Mouse (Mus musculus) lung, embryonic 16.5 days (tissue): ENCODE results near the gene Cacna1d. TPM values are rescaled to one million over a fixed set of nuclear protein-coding genes. Genes with fewer than 3 reads are reported as not detected.

Experiments used
- ATAC-seq: fragments of 200-750 bp; cut with Nextera tagmentation; 2 replicates; pipeline ENCODE4 v1.8.0; 2017; ENCODE audit warnings: low read depth, mild to moderate bottlenecking, moderate library complexity
- H3K27ac ChIP-seq: fragments of 300-500 bp; sonication (generic); 2 replicates; pipeline ENCODE4 v1.5.1; 2014; ENCODE audit warnings: mild to moderate bottlenecking, control low read depth, low read length
- H3K27me3 ChIP-seq: fragments of 300-500 bp; sonication (generic); 2 replicates; pipeline ENCODE4 v1.6.1; 2014; ENCODE audit warnings: low read depth, low read length, mixed read lengths; ENCODE audit not compliant: control insufficient read depth, insufficient read depth
- H3K36me3 ChIP-seq: fragments of 300-500 bp; sonication (generic); 2 replicates; pipeline ENCODE4 v1.6.1; 2014; ENCODE audit warnings: low read length; ENCODE audit not compliant: control insufficient read depth, insufficient read depth
- H3K4me1 ChIP-seq: fragments of 300-500 bp; sonication (generic); replicated peaks from 2 replicates; pipeline ENCODE4 v1.6.1; 2014; ENCODE audit warnings: low read length, mixed read lengths; ENCODE audit not compliant: control insufficient read depth, insufficient read depth
- H3K4me2 ChIP-seq: fragments of 300-500 bp; sonication (generic); 2 replicates; pipeline ENCODE4 v1.6.1; 2014; ENCODE audit warnings: low read depth, low read length, control low read depth
- H3K4me3 ChIP-seq: fragments of 300-500 bp; sonication (generic); 2 replicates; pipeline ENCODE4 v1.5.1; 2014; ENCODE audit warnings: mild to moderate bottlenecking, low read length, control low read depth
- H3K9ac ChIP-seq: fragments of 300-500 bp; sonication (generic); 2 replicates; pipeline ENCODE4 v1.6.1; 2014; ENCODE audit warnings: low read length, control low read depth
- H3K9me3 ChIP-seq: fragments of 300-500 bp; sonication (generic); 2 replicates; pipeline ENCODE4 v1.6.1; 2016; ENCODE audit warnings: low read length; ENCODE audit not compliant: control insufficient read depth
- WGBS: fragments of 180-500 bp; shearing (Covaris S2); extraction: QIAGEN DNeasy Blood & Tissue Kit; methylation state at CpG from one replicate; pipeline ENCODE4 v1.1.7; 2014; 5-methylcytosine and 5-hydroxymethylcytosine counted together
- polyA plus RNA-seq: library from polyadenylated mRNA; unstranded; fragments of >200 nt; fragmentation: Nextera tagmentation; extraction: Ambion mirVana; gene quantifications from 2 replicates; pipeline ENCODE4 v1.2.1, GENCODE M21; 2015

Cacna1d gene
- polyA plus RNA-seq, 1 experiment from 2014 or later = 9.2 TPM

GRCm38 (mm10) chr14:30054922-30055321 lies 436.3 kb downstream of the Cacna1d start:
- Histone ChIP-seq H3K27ac (peak overlapping the region; percentile 47; the same call in 1 of the 2 replicates), H3K4me3 (no peak overlapping the region), H3K36me3 (no peaks in the 10 kb centered on the region), H3K27me3 (no peaks in the 10 kb centered on the region), H3K9ac (no peak overlapping the region), H3K9me3 (no peaks in the 10 kb centered on the region), H3K4me2 (no peak overlapping the region), H3K4me1 (peaks cover 31% of the 10 kb centered on the region)
- no peak for ATAC-seq
- 54% methylated on average over 7 of the region's 7 CpGs for WGBS

GRCm38 (mm10) chr14:30050280-30050679 lies 441.0 kb downstream of the Cacna1d start:
- Histone ChIP-seq H3K4me2 (no peak overlapping the region), H3K4me3 (no peak overlapping the region), H3K9ac (no peak overlapping the region), H3K4me1 (peaks cover 4% of the 10 kb centered on the region; the same call in 1 of the 2 replicates), H3K9me3 (no peaks in the 10 kb centered on the region), H3K36me3 (peaks cover 3% of the 10 kb centered on the region; the same call in 1 of the 2 replicates), H3K27me3 (no peaks in the 10 kb centered on the region), H3K27ac (no peak overlapping the region)
- ATAC-seq = no peak
- 88% methylated on average over 8 of the region's 8 CpGs for WGBS

DNA sequence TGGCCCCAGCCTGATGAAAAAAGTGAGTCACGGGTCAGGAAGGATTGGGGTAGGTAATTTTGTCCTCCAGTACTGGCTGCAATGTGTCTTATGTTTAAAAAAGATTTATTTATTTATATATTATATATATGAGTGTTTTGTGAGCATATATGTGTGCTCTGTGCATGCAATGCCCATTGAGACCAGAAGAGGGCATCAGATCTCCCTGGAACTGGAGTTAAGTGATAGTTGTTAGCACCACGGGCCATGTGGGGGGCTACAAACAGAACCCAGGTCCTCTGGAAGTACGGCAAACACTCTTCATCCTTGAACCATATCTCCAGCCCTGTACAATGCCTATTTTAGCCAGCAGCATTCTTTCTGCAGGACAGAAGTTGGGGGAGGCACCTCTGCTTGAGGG lies 443.2 kb downstream of the Cacna1d start:
- H3K4me2 ChIP-seq = no peak overlapping the region
- H3K27me3 ChIP-seq = no peaks in the 10 kb centered on the region
- no peak for ATAC-seq
- no peaks in the 10 kb centered on the region for H3K9me3 ChIP-seq
- H3K27ac ChIP-seq = no peak overlapping the region
- WGBS = 83% methylated on average over 3 of the region's 3 CpGs
- no peak overlapping the region for H3K9ac ChIP-seq
- no peaks in the 10 kb centered on the region for H3K4me1 ChIP-seq
- H3K36me3 ChIP-seq = peaks cover 3% of the 10 kb centered on the region; the same call in 1 of the 2 replicates
- H3K4me3 ChIP-seq = no peak overlapping the region

DNA sequence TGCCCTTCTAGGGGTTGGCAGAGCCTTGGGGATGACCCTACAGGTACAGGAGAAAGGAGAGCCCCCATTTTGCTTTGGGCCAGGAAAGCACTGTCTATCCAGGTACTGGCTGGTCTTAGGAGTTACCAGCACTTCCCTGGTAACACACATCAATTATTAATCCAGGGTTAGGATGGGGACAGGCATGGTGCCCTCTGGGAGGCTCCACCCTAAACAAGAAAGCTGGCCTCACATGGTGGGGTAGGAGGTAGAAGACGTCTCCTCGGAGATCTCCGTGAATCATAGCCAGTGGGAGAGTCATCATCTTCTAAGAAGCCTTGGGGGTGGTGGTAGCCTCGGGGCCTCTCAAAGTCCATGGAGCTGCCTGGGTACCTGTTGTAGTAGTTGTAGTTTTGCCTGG lies 444.3 kb downstream of the Cacna1d start:
- H3K27ac ChIP-seq = no peak overlapping the region
- no peak overlapping the region for H3K4me3 ChIP-seq
- 84% methylated on average over 4 of the region's 4 CpGs for WGBS
- H3K9me3 ChIP-seq = no peaks in the 10 kb centered on the region
- H3K36me3 ChIP-seq = peaks cover 3% of the 10 kb centered on the region; the same call in 1 of the 2 replicates
- H3K9ac ChIP-seq = no peak overlapping the region
- no peak overlapping the region for H3K4me2 ChIP-seq
- no peaks in the 10 kb centered on the region for H3K4me1 ChIP-seq
- no peaks in the 10 kb centered on the region for H3K27me3 ChIP-seq
- no peak for ATAC-seq

DNA sequence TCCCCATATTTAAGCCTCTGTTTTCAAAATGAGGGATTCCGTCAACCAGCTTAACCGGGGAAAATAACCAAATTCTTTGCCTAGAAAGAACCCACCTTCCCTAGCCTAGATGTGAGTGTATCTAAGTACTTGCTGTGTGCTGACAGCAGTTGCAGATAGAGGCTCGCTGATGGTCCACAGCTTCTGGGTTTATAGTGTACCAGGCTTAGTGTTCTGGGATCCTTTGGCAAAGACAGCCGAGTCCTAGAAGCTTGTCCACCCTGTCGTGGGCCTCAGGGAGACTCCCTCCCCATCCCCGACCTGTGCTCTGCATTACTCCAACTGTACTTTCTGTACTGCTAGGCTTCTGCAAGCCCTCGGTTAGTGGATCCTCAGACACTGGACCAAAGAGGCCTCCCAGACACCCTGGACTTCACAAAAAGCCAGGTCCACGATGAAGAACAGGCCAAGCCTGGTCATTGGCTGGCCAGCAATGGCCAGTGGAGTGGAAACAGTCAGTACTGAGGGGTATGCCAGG lies 445.5 kb downstream of the Cacna1d start:
- H3K27me3 ChIP-seq = no peaks in the 10 kb centered on the region
- WGBS = 74% methylated on average over 8 of the region's 8 CpGs
- H3K36me3 ChIP-seq = peaks cover 3% of the 10 kb centered on the region; the same call in 1 of the 2 replicates
- no peak overlapping the region for H3K27ac ChIP-seq
- no peaks in the 10 kb centered on the region for H3K9me3 ChIP-seq
- no peak for ATAC-seq
- no peaks in the 10 kb centered on the region for H3K4me1 ChIP-seq
- H3K4me3 ChIP-seq = no peak overlapping the region
- no peak overlapping the region for H3K9ac ChIP-seq
- H3K4me2 ChIP-seq = no peak overlapping the region

DNA sequence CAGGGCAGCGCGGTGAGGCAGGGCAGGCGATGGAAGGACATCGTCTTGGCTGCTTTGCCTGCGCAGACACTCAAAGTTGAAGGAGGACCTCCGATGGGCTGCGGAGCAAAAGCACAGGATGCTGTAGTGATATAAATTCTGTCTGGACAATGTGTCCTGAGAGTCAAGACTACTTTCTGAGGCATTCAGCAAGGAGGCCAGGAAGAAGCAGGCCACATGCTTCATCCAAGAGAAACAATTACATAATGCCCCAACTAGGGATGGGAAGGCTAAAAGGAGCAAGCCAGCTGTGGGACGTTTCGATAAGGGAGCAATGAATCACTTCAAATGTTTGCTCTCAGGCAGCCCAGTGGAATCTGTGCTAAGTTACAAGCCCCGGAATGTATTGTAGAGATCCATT lies 446.0 kb downstream of the Cacna1d start:
- no peak overlapping the region for H3K4me2 ChIP-seq
- H3K36me3 ChIP-seq = peaks cover 3% of the 10 kb centered on the region; the same call in 1 of the 2 replicates
- H3K27me3 ChIP-seq = no peaks in the 10 kb centered on the region
- no peak for ATAC-seq
- H3K27ac ChIP-seq = no peak overlapping the region
- no peak overlapping the region for H3K9ac ChIP-seq
- 65% methylated on average over 10 of the region's 10 CpGs for WGBS
- H3K4me3 ChIP-seq = no peak overlapping the region
- no peaks in the 10 kb centered on the region for H3K4me1 ChIP-seq
- no peaks in the 10 kb centered on the region for H3K9me3 ChIP-seq

DNA sequence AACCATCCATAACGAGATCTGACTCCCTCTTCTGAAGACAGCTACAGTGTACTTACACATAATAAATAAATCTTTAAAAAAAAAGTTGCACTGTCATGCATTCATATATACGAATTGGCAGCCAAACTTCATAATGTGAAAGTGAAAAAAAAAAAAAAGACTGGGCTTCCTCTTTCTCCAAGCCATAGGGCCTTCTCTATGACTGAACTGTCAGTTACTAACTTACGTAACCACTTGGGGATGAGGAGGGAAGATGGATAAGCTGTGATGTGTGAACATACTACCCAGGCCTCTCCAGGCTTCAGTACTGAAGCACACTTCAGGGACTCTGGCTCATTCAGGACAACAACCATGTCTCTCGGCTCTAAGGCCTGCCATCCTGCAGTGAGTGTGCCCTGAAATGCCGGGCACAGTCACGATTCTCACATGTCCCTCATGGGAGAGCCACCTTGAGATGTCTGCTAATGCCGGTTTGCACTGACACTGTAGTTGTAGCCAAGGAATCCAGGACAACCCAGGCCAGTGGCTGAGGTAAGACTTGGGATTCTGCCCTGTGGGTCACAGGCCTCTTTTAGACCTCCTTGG lies 447.8 kb downstream of the Cacna1d start:
- Histone ChIP-seq H3K27ac (no peak overlapping the region), H3K4me2 (no peak overlapping the region), H3K4me3 (no peak overlapping the region), H3K36me3 (peaks cover 3% of the 10 kb centered on the region; the same call in 1 of the 2 replicates), H3K4me1 (no peaks in the 10 kb centered on the region; the same call in 1 of the 2 replicates), H3K9me3 (no peaks in the 10 kb centered on the region), H3K27me3 (no peaks in the 10 kb centered on the region), H3K9ac (no peak overlapping the region)
- 62% methylated on average over 7 of the region's 7 CpGs for WGBS
- ATAC-seq = peak; percentile 50; the same call in 1 of the 2 replicates

DNA sequence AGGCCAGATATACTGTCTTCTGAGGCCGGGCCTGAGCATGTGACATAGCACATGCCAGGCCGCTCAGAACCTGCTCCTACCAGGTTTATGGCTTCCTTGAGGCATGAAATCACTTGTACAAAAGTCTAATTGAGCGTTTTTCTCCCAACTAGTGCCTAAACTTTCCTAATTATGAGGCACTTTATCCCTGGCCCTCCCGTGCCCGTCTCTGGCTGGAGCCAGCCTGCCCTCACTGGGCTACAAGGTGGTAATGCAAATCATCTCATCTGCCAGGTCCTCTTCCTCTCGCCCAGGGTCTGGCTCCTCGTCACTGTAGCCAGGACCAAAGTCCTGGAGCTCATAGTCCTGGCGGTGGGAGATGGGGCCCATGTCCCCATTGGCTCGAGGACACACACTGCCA lies 449.4 kb downstream of the Cacna1d start:
- 87% methylated on average over 9 of the region's 9 CpGs for WGBS
- no peak overlapping the region for H3K9ac ChIP-seq
- no peaks in the 10 kb centered on the region for H3K36me3 ChIP-seq
- H3K27me3 ChIP-seq = no peaks in the 10 kb centered on the region
- H3K4me1 ChIP-seq = no peaks in the 10 kb centered on the region; the same call in 1 of the 2 replicates
- no peak overlapping the region for H3K27ac ChIP-seq
- ATAC-seq = no peak
- H3K4me2 ChIP-seq = no peak overlapping the region
- no peak overlapping the region for H3K4me3 ChIP-seq
- no peaks in the 10 kb centered on the region for H3K9me3 ChIP-seq

- Histone ChIP-seq H3K36me3 (no peaks in the 10 kb centered on the region; the same call in 1 of the 2 replicates), H3K9ac (no peak overlapping the region), H3K4me3 (no peak overlapping the region), H3K4me2 (no peak overlapping the region), H3K4me1 (no peaks in the 10 kb centered on the region; the same call in 1 of the 2 replicates), H3K9me3 (no peaks in the 10 kb centered on the region), H3K27me3 (no peaks in the 10 kb centered on the region), H3K27ac (peak overlapping the region; percentile 23; the same call in 1 of the 2 replicates)
- ATAC-seq = peak; percentile 75
- WGBS = 46% methylated on average over 4 of the region's 4 CpGs
Observed at GRCm38 (mm10) chr14:30039413-30039812, 451.8 kb downstream of the Cacna1d start.
